In the genomic region with DNA sequence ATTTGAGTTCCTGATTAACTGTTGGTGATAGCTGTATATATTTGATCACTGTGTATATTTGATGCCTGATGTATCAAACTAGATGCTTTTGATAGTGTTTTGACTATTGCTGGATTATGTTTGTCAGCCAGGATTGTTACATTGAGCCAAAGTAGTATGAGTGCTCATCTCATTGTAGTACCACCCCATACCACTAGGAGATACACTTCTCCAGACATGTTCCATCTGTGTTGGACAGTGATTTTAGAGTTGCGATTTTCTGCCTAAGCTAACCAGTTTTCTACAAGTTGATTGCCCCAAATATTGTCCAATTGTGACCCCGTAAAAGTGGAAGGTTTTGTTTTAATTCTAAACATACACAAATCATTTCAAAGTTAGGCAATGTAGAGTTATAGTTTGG, we compare ENCODE assay signal across 11 mouse cellular contexts. TPM values are rescaled to one million over a fixed set of nuclear protein-coding genes. Genes with fewer than 3 reads are reported as not detected.
A peak's percentile ranks its signal among the peaks of the same experiment; 100 is the strongest.
DNase-seq lines count a peak whose midpoint lies in the region; ATAC-seq and TF ChIP-seq lines count a peak whose summit lies in the region.
"Had no signal": no experiment of that assay in that cellular context is flagged by ENCODE, and none has a peak within 500 bp of the region (broad histone marks: within the 10 kb centered on the region; RNA-seq: fewer than 3 reads in every experiment).

No protein-coding gene starts in this region.

- no peak overlapping the region for H3K9ac ChIP-seq in kidney, postnatal 0 days (ENCODE audit: low read depth, low read length)
- H3K9ac ChIP-seq: hindbrain, embryonic 15.5 days; liver, embryonic 13.5 days had no signal

- no peaks in the 10 kb centered on the region for H3K9me3 ChIP-seq in kidney, postnatal 0 days (replicated peaks; ENCODE audit: low read length)
- H3K9me3 ChIP-seq: hindbrain, embryonic 15.5 days; liver, embryonic 13.5 days had no signal

- H3K27ac ChIP-seq in kidney, postnatal 0 days: no peak overlapping the region
- H3K27ac ChIP-seq: hindbrain, embryonic 15.5 days; liver, embryonic 13.5 days had no signal

- no peak overlapping the region for H3K4me3 ChIP-seq in kidney, postnatal 0 days (replicated peaks; ENCODE audit: low read depth, low read length)
- H3K4me3 ChIP-seq: hindbrain, embryonic 15.5 days; liver, embryonic 13.5 days had no signal

- H3K4me2 ChIP-seq in kidney, postnatal 0 days (ENCODE audit: low read length): no peak overlapping the region
- H3K4me2 ChIP-seq: hindbrain, embryonic 15.5 days; liver, embryonic 13.5 days had no signal

- DNase-seq in kidney, postnatal 0 days (ENCODE audit: low spot score): no peak
- DNase-seq in kidney, postnatal 10 days: no peak
- peak; percentile 39 for DNase-seq in 416B (ENCODE audit: low read depth)
- peak; percentile 56 for DNase-seq in CD4-positive, CD25-positive, alpha-beta regulatory T cell, adult 2 months (ENCODE audit: low read depth, low spot score)
- no peak for DNase-seq in right cerebral cortex, postnatal 14 days
- DNase-seq: adrenal gland, adult 8-10 months; cerebellum, adult 11-12 months; liver, embryonic 13.5 days had no signal

- H3K4me1 ChIP-seq in kidney, postnatal 0 days (replicated peaks; ENCODE audit: insufficient read depth, low read length): no peaks in the 10 kb centered on the region
- H3K4me1 ChIP-seq: hindbrain, embryonic 15.5 days; liver, embryonic 13.5 days had no signal

- TF ChIP-seq CTCF in kidney, postnatal 0 days (IDR thresholded peaks at IDR 0.05; ENCODE audit: low read depth): peak; percentile 61

- 68% methylated on average over 2 of the region's 2 CpGs for WGBS in kidney, postnatal 0 days

- H3K36me3 ChIP-seq in kidney, postnatal 0 days (ENCODE audit: insufficient read depth, low read length): no peaks in the 10 kb centered on the region
- H3K36me3 ChIP-seq: hindbrain, embryonic 15.5 days; liver, embryonic 13.5 days had no signal

- no peak for ATAC-seq in kidney, postnatal 0 days (replicated peaks; ENCODE audit: low FRiP score, low read depth)
- ATAC-seq in common myeloid progenitor, adult 5-6 weeks (replicated peaks; ENCODE audit: low read depth, poor library complexity, severe bottlenecking): 0 out of 2 replicates have a peak, but pooled peaks have one; percentile 66
- ATAC-seq in granulocyte monocyte progenitor cell, adult 5-6 weeks (replicated peaks; ENCODE audit: poor library complexity, severe bottlenecking): no peak; the same call in 1 of the 2 replicates

- H3K27me3 ChIP-seq in kidney, postnatal 0 days (ENCODE audit: insufficient read depth, low read length): no peaks in the 10 kb centered on the region
- H3K27me3 ChIP-seq: hindbrain, embryonic 15.5 days; liver, embryonic 13.5 days had no signal

RNA-seq across cellular contexts. Expression of a gene that starts 51.8 kb away (rescaled TPM):
- 13.9 and 14.5 TPM in 2 replicates for polyA plus RNA-seq in kidney, postnatal 0 days (2015; fragmentation: Nextera tagmentation; extraction: Ambion mirVana)
- total RNA-seq in common myeloid progenitor, adult 5-6 weeks (2017): 9.8 and 12.5 TPM in 2 replicates
- 6.7 and 9.1 TPM in 2 replicates for total RNA-seq in granulocyte monocyte progenitor cell, adult 5-6 weeks (2014; fragmentation: Nextera tagmentation)
- total RNA-seq in granulocyte monocyte progenitor cell, adult 5-6 weeks (2017): 3.7 and 4.4 TPM in 2 replicates

Comparison
In these comparisons a context has a peak if more than half of its experiments do, and no peak if none do; other contexts are left out.
1. DNase-seq: peak in 416B (single experiment) and CD4-positive, CD25-positive, alpha-beta regulatory T cell, adult 2 months (single experiment); none in kidney, postnatal 0 days (single experiment), kidney, postnatal 10 days (single experiment) and right cerebral cortex, postnatal 14 days (single experiment).